Mouse (Mus musculus) forebrain, embryonic 10.5 days (tissue): Measurements from ENCODE around the gene Actn2. TPM values are rescaled to one million over a fixed set of nuclear protein-coding genes. Genes with fewer than 3 reads are reported as not detected.

Experiments used
- DNase-seq: peaks from one replicate; pipeline ENCODE4 v3.0.0-alpha.2; 2017; ENCODE audit warnings: low spot score; ENCODE audit errors: extremely low spot score
- H3K27ac ChIP-seq: fragments of 300-500 bp; sonication (generic); 2 replicates; pipeline ENCODE4 v1.5.1; 2016; ENCODE audit warnings: mild to moderate bottlenecking
- H3K27me3 ChIP-seq: fragments of 300-500 bp; sonication (generic); 2 replicates; pipeline ENCODE4 v1.6.1; 2016; ENCODE audit warnings: mild to moderate bottlenecking; ENCODE audit not compliant: poor library complexity, severe bottlenecking
- H3K36me3 ChIP-seq: fragments of 300-500 bp; sonication (generic); replicated peaks from 2 replicates; pipeline ENCODE4 v1.6.1; 2016; ENCODE audit warnings: mild to moderate bottlenecking, moderate library complexity
- H3K4me1 ChIP-seq: fragments of 300-500 bp; sonication (generic); 2 replicates; pipeline ENCODE4 v1.6.1; 2016
- H3K4me3 ChIP-seq: fragments of 300-500 bp; sonication (generic); 2 replicates; pipeline ENCODE4 v1.5.1; 2016; ENCODE audit warnings: mild to moderate bottlenecking, moderate library complexity
- H3K9me3 ChIP-seq: fragments of 300-500 bp; sonication (generic); 2 replicates; pipeline ENCODE4 v1.6.1; 2016; ENCODE audit warnings: mild to moderate bottlenecking, moderate library complexity
- WGBS: fragments of 180-500 bp; shearing (Covaris S2); methylation state at CpG from one replicate; pipeline ENCODE4 v1.1.7; 2016; 5-methylcytosine and 5-hydroxymethylcytosine counted together
- polyA plus RNA-seq: library from polyadenylated mRNA; unstranded; fragments of >200 nt; fragmentation: Nextera tagmentation; extraction: Ambion mirVana; gene quantifications from 2 replicates; pipeline ENCODE4 v1.2.1, GENCODE M21; 2016

Gene Actn2
- polyA plus RNA-seq, 1 experiment from 2014 or later, result 1.8 TPM

GRCm38 (mm10) chr13:12309446-12309845, 31.1 kb downstream of the Actn2 start:
- Histone ChIP-seq H3K9me3 (no peaks in the 10 kb centered on the region), H3K36me3 (no peaks in the 10 kb centered on the region), H3K27ac (no peak overlapping the region), H3K4me3 (no peak overlapping the region), H3K4me1 (peaks cover 15% of the 10 kb centered on the region), H3K27me3 (no peaks in the 10 kb centered on the region)
- no peak for DNase-seq
- 85% methylated on average over 3 of the region's 3 CpGs for WGBS

- 89% methylated on average over 12 of the region's 12 CpGs for WGBS
- no peaks in the 10 kb centered on the region for H3K9me3 ChIP-seq
Measured at GRCm38 (mm10) chr13:12308878-12309277, 31.7 kb downstream of the Actn2 start.

GRCm38 (mm10) chr13:12308473-12308872, 32.1 kb downstream of the Actn2 start:
- no peak overlapping the region for H3K4me3 ChIP-seq
- WGBS, result 90% methylated on average over 8 of the region's 8 CpGs
- H3K27ac ChIP-seq, result peak overlapping the region; percentile 44; the same call in 1 of the 2 replicates
- no peaks in the 10 kb centered on the region for H3K36me3 ChIP-seq
- H3K4me1 ChIP-seq, result peaks cover 15% of the 10 kb centered on the region
- H3K27me3 ChIP-seq, result no peaks in the 10 kb centered on the region
- no peaks in the 10 kb centered on the region for H3K9me3 ChIP-seq
- DNase-seq, result no peak

More at GRCm38 (mm10) chr13:12308878-12309277, 31.7 kb downstream of the Actn2 start:
- Histone ChIP-seq H3K27ac (peak overlapping the region; percentile 22; the same call in 1 of the 2 replicates), H3K36me3 (no peaks in the 10 kb centered on the region), H3K27me3 (no peaks in the 10 kb centered on the region), H3K4me1 (peaks cover 15% of the 10 kb centered on the region), H3K4me3 (no peak overlapping the region)
- DNase-seq, result no peak

GRCm38 (mm10) chr13:12307286-12307685, 33.3 kb downstream of the Actn2 start:
- H3K27me3 ChIP-seq, result no peaks in the 10 kb centered on the region
- no peak for DNase-seq
- H3K27ac ChIP-seq, result 0 out of 2 replicates have a peak overlapping the region, but pooled peaks have one; percentile 20
- no peak overlapping the region for H3K4me3 ChIP-seq
- 77% methylated on average over 4 of the region's 4 CpGs for WGBS
- H3K9me3 ChIP-seq, result no peaks in the 10 kb centered on the region
- no peaks in the 10 kb centered on the region for H3K36me3 ChIP-seq
- peaks cover 15% of the 10 kb centered on the region for H3K4me1 ChIP-seq

- Histone ChIP-seq H3K36me3 (no peaks in the 10 kb centered on the region), H3K27ac (no peak overlapping the region), H3K27me3 (no peaks in the 10 kb centered on the region), H3K9me3 (no peaks in the 10 kb centered on the region), H3K4me1 (peaks cover 15% of the 10 kb centered on the region), H3K4me3 (no peak overlapping the region)
- 85% methylated on average over 8 of the region's 8 CpGs for WGBS
- no peak for DNase-seq
Measured at GRCm38 (mm10) chr13:12305540-12305939, 35.0 kb downstream of the Actn2 start.

GRCm38 (mm10) chr13:12304991-12305390, 35.6 kb downstream of the Actn2 start:
- Histone ChIP-seq H3K4me3 (no peak overlapping the region), H3K36me3 (no peaks in the 10 kb centered on the region), H3K27ac (no peak overlapping the region), H3K27me3 (no peaks in the 10 kb centered on the region), H3K4me1 (peaks cover 15% of the 10 kb centered on the region), H3K9me3 (no peaks in the 10 kb centered on the region)
- WGBS, result 88% methylated on average over 5 of the region's 5 CpGs
- no peak for DNase-seq

GRCm38 (mm10) chr13:12297777-12298176, 42.8 kb downstream of the Actn2 start:
- H3K36me3 ChIP-seq, result 0 out of 2 replicates have a peak, but pooled peaks cover under 1% of the 10 kb centered on the region
- no peak overlapping the region for H3K4me3 ChIP-seq
- 82% methylated on average over 6 of the region's 6 CpGs for WGBS
- no peak for DNase-seq
- H3K9me3 ChIP-seq, result no peaks in the 10 kb centered on the region
- peaks cover 3% of the 10 kb centered on the region; the same call in 1 of the 2 replicates for H3K4me1 ChIP-seq
- no peaks in the 10 kb centered on the region for H3K27me3 ChIP-seq
- H3K27ac ChIP-seq, result no peak overlapping the region

GRCm38 (mm10) chr13:12296701-12297100, 43.9 kb downstream of the Actn2 start:
- DNase-seq, result no peak
- H3K4me1 ChIP-seq, result peaks cover 3% of the 10 kb centered on the region; the same call in 1 of the 2 replicates

GRCm38 (mm10) chr13:12293810-12294209, 46.8 kb downstream of the Actn2 start:
- H3K36me3 ChIP-seq, result 0 out of 2 replicates have a peak, but pooled peaks cover 3% of the 10 kb centered on the region
- H3K27ac ChIP-seq, result peak overlapping the region; percentile 30; the same call in 1 of the 2 replicates
- H3K4me3 ChIP-seq, result no peak overlapping the region
- no peaks in the 10 kb centered on the region for H3K27me3 ChIP-seq
- H3K4me1 ChIP-seq, result peaks cover 3% of the 10 kb centered on the region; the same call in 1 of the 2 replicates
- 0 out of 2 replicates have a peak, but pooled peaks cover 3% of the 10 kb centered on the region for H3K9me3 ChIP-seq
- WGBS, result 91% methylated on average over 7 of the region's 7 CpGs
- no peak for DNase-seq

More at GRCm38 (mm10) chr13:12296701-12297100, 43.9 kb downstream of the Actn2 start:
- Histone ChIP-seq H3K27ac (no peak overlapping the region), H3K27me3 (no peaks in the 10 kb centered on the region), H3K36me3 (0 out of 2 replicates have a peak, but pooled peaks cover 3% of the 10 kb centered on the region), H3K9me3 (0 out of 2 replicates have a peak, but pooled peaks cover 3% of the 10 kb centered on the region), H3K4me3 (no peak overlapping the region)
- WGBS, result 89% methylated on average over 3 of the region's 3 CpGs

- Histone ChIP-seq H3K36me3 (peaks cover 3% of the 10 kb centered on the region; the same call in 1 of the 2 replicates), H3K27me3 (no peaks in the 10 kb centered on the region), H3K27ac (no peak overlapping the region), H3K4me1 (0 out of 2 replicates have a peak, but pooled peaks cover 3% of the 10 kb centered on the region), H3K9me3 (0 out of 2 replicates have a peak, but pooled peaks cover 3% of the 10 kb centered on the region), H3K4me3 (no peak overlapping the region)
- 89% methylated on average over 7 of the region's 7 CpGs for WGBS
- no peak for DNase-seq
Measured at GRCm38 (mm10) chr13:12290700-12291099, 49.9 kb downstream of the Actn2 start.

GRCm38 (mm10) chr13:12284528-12284927, 56.0 kb downstream of the Actn2 start:
- WGBS, result 89% methylated on average over 11 of the region's 11 CpGs
- no peaks in the 10 kb centered on the region; the same call in 1 of the 2 replicates for H3K36me3 ChIP-seq
- H3K27me3 ChIP-seq, result no peaks in the 10 kb centered on the region
- no peak for DNase-seq
- no peak overlapping the region for H3K4me3 ChIP-seq
- H3K4me1 ChIP-seq, result no peaks in the 10 kb centered on the region
- no peak overlapping the region for H3K27ac ChIP-seq
- H3K9me3 ChIP-seq, result no peaks in the 10 kb centered on the region

GRCm38 (mm10) chr13:12283826-12284225, 56.7 kb downstream of the Actn2 start:
- Histone ChIP-seq H3K27ac (no peak overlapping the region), H3K4me1 (no peaks in the 10 kb centered on the region), H3K27me3 (no peaks in the 10 kb centered on the region), H3K36me3 (no peaks in the 10 kb centered on the region; the same call in 1 of the 2 replicates), H3K9me3 (no peaks in the 10 kb centered on the region), H3K4me3 (no peak overlapping the region)
- DNase-seq, result no peak
- WGBS, result 84% methylated on average over 3 of the region's 3 CpGs

- no peak overlapping the region for H3K27ac ChIP-seq
- no peaks in the 10 kb centered on the region for H3K4me1 ChIP-seq
- H3K4me3 ChIP-seq, result no peak overlapping the region
- no peaks in the 10 kb centered on the region for H3K9me3 ChIP-seq
- 88% methylated on average over 6 of the region's 6 CpGs for WGBS
- no peaks in the 10 kb centered on the region for H3K27me3 ChIP-seq
- no peak for DNase-seq
- H3K36me3 ChIP-seq, result peaks cover 5% of the 10 kb centered on the region; the same call in 1 of the 2 replicates
Measured at GRCm38 (mm10) chr13:12274721-12275120, 65.8 kb downstream of the Actn2 start.
